Mouse (Mus musculus) G1E (cell line): ENCODE results near the gene Ahnak2.

Experiments
- CTCF ChIP-seq: IDR thresholded peaks from 2 replicates; pipeline ENCODE4 v1.5.1; 2012; ENCODE audit warnings: low read depth, low read length, inconsistent platforms, mixed read lengths
- POLR2AphosphoS5 ChIP-seq: IDR thresholded peaks from 2 replicates; pipeline ENCODE4 v1.6.1; 2012; ENCODE audit warnings: low read depth, low read length, inconsistent platforms; ENCODE audit not compliant: insufficient replicate concordance
- TAL1 ChIP-seq: conservative IDR thresholded peaks from 2 replicates; pipeline ENCODE4 v1.6.1; 2012; ENCODE audit warnings: low read depth, low read length, inconsistent platforms, mixed read lengths

GRCm38 (mm10) chr12:112764141-112764540 lies 38.3 kb downstream of the Ahnak2 start:
- no peak for TF ChIP-seq CTCF
- no peak for TF ChIP-seq TAL1
- no peak for TF ChIP-seq POLR2AphosphoS5
